Mouse (Mus musculus) adrenal gland, postnatal 14 days (tissue): Measurements from ENCODE around the gene Mt1. TPM values are rescaled to one million over a fixed set of nuclear protein-coding genes. Genes with fewer than 3 reads are reported as not detected.

Experiments
- DNase-seq: peaks from one replicate; pipeline ENCODE4 v3.0.0; 2021; ENCODE audit warnings: mixed read lengths
- total RNA-seq: library from RNA; stranded (reverse); gene quantifications from 2 replicates; pipeline ENCODE4 v1.2.3, GENCODE M21; 2021

Mt1 gene
- total RNA-seq, 1 experiment from 2014 or later, result 369 TPM

- DNase-seq, result peak; percentile 85
Observed at GRCm38 (mm10) chr8:94205736-94206135, 26.9 kb downstream of the Mt1 start.

GRCm38 (mm10) chr8:94206256-94206655, 27.4 kb downstream of the Mt1 start:
- DNase-seq, result no peak

GRCm38 (mm10) chr8:94207491-94207890, 28.6 kb downstream of the Mt1 start:
- no peak for DNase-seq

GRCm38 (mm10) chr8:94209639-94210038, 30.8 kb downstream of the Mt1 start:
- no peak for DNase-seq

- no peak for DNase-seq
Observed at GRCm38 (mm10) chr8:94210225-94210624, 31.3 kb downstream of the Mt1 start.

- DNase-seq, result peak; percentile 34
Observed at GRCm38 (mm10) chr8:94213819-94214218, 34.9 kb downstream of the Mt1 start.

GRCm38 (mm10) chr8:94214252-94215173, 35.6 kb downstream of the Mt1 start, which contains the start of gene Nup93:
Nup93 (plus strand) TSS chr8:94214564.
- DNase-seq, result peak; percentile 99

GRCm38 (mm10) chr8:94227381-94227939, 48.6 kb downstream of the Mt1 start:
- DNase-seq, result no peak

Other genes with a start within 250 kb of the Mt1 start
- gene Amfr, start 166.2 kb upstream of the Mt1 start, total RNA-seq, result 156 and 169 TPM in 2 replicates
- gene Nudt21, start 142.1 kb upstream of the Mt1 start, total RNA-seq, result 43.3 and 50.4 TPM in 2 replicates
- 16.4 and 18.2 TPM in 2 replicates for gene Ogfod1, start 141.9 kb upstream of the Mt1 start, total RNA-seq
- gene Bbs2, start 80.2 kb upstream of the Mt1 start, total RNA-seq, result 14.3 and 19.6 TPM in 2 replicates
- not detected in 2 replicates for gene Mt4, start 41.9 kb upstream of the Mt1 start, total RNA-seq
- 4.3 and 8.4 TPM in 2 replicates for gene Mt3, start 26.5 kb upstream of the Mt1 start, total RNA-seq
- gene Mt2, start 6.4 kb upstream of the Mt1 start, total RNA-seq, result 119 and 299 TPM in 2 replicates
- gene Nup93, start 35.5 kb downstream of the Mt1 start, total RNA-seq, result 17.1 and 20.2 TPM in 2 replicates
- gene Slc12a3, start 150.1 kb downstream of the Mt1 start, total RNA-seq, result 0.11 and 0.19 TPM in 2 replicates
- gene Herpud1, start 207.4 kb downstream of the Mt1 start, total RNA-seq, result 112 and 114 TPM in 2 replicates